Mouse (Mus musculus) MEL (cell line): Measurements from ENCODE around the gene Itgam.

Experiments
- CTCF ChIP-seq, 3 experiments: IDR thresholded peaks in 2 of 3; conservative IDR thresholded peaks in 1 of 3; 2 replicates each; pipeline ENCODE4 v1.5.1; 2011 to 2012; ENCODE audit warnings: low read length in 3 of 3, low read depth in 2 of 3, mild to moderate bottlenecking in 2 of 3, improper control_type of control experiment in 1 of 3, inconsistent platforms in 1 of 3, mixed read lengths in 1 of 3, moderate library complexity in 1 of 3; ENCODE audit not compliant: control insufficient read depth in 1 of 3, insufficient read depth in 1 of 3, poor library complexity in 1 of 3, severe bottlenecking in 1 of 3
- E2F4 ChIP-seq: IDR thresholded peaks from 2 replicates; pipeline ENCODE4 v1.6.1; 2011; ENCODE audit warnings: low read depth, low read length, improper control_type of control experiment, borderline replicate concordance
- EP300 ChIP-seq, 2 experiments: IDR thresholded peaks; 2 replicates each; pipeline ENCODE4 v1.6.1; 2011; ENCODE audit warnings: improper control_type of control experiment in 2 of 2, low read length in 2 of 2, low read depth in 1 of 2, mild to moderate bottlenecking in 1 of 2
- GABPA ChIP-seq: IDR thresholded peaks from 2 replicates; pipeline ENCODE4 v1.6.1; 2012; ENCODE audit warnings: low read depth, mild to moderate bottlenecking, inconsistent platforms, low read length, improper control_type of control experiment, moderate library complexity
- GATA1 ChIP-seq: IDR thresholded peaks from 2 replicates; pipeline ENCODE4 v1.6.1; 2011; ENCODE audit warnings: low read depth, low read length, improper control_type of control experiment
- JUND ChIP-seq: IDR thresholded peaks from 2 replicates; pipeline ENCODE4 v1.6.1; 2011; ENCODE audit warnings: low read depth, mild to moderate bottlenecking, improper control_type of control experiment, low read length
- MAZ ChIP-seq: IDR thresholded peaks from 2 replicates; pipeline ENCODE4 v1.6.1; 2012; ENCODE audit warnings: low read depth, mild to moderate bottlenecking, inconsistent platforms, low read length, improper control_type of control experiment
- NELFE ChIP-seq: IDR thresholded peaks from 2 replicates; pipeline ENCODE4 v1.6.1; 2011; ENCODE audit warnings: low read depth, low read length, improper control_type of control experiment
- POLR2A ChIP-seq, 2 experiments: IDR thresholded peaks; 2 replicates each; pipeline ENCODE4 v1.6.1; 2011 to 2012; ENCODE audit warnings: low read length in 2 of 2, mild to moderate bottlenecking in 2 of 2, control low read depth in 1 of 2, improper control_type of control experiment in 1 of 2, low read depth in 1 of 2, moderate library complexity in 1 of 2; ENCODE audit not compliant: control insufficient read depth in 1 of 2, insufficient read depth in 1 of 2, poor library complexity in 1 of 2
- POLR2AphosphoS5 ChIP-seq: IDR thresholded peaks from 2 replicates; pipeline ENCODE4 v1.6.1; 2012; ENCODE audit warnings: low read depth, borderline replicate concordance, mild to moderate bottlenecking, inconsistent platforms, low read length, moderate library complexity, mixed read lengths
- TAL1 ChIP-seq: IDR thresholded peaks from 2 replicates; pipeline ENCODE4 v1.6.1; 2012; ENCODE audit warnings: mild to moderate bottlenecking, inconsistent platforms, low read length, moderate library complexity, mixed read lengths
- TBP ChIP-seq: IDR thresholded peaks from 2 replicates; pipeline ENCODE4 v1.8.0; 2011; ENCODE audit warnings: low read depth, low read length, improper control_type of control experiment
- ZC3H11A ChIP-seq: IDR thresholded peaks from 2 replicates; pipeline ENCODE4 v1.6.1; 2012; ENCODE audit warnings: low read depth, mild to moderate bottlenecking, inconsistent platforms, low read length, improper control_type of control experiment
- ZNF384 ChIP-seq: IDR thresholded peaks from 2 replicates; pipeline ENCODE4 v1.6.1; 2012; ENCODE audit warnings: low read depth, mild to moderate bottlenecking, inconsistent platforms, low read length, improper control_type of control experiment

DNA sequence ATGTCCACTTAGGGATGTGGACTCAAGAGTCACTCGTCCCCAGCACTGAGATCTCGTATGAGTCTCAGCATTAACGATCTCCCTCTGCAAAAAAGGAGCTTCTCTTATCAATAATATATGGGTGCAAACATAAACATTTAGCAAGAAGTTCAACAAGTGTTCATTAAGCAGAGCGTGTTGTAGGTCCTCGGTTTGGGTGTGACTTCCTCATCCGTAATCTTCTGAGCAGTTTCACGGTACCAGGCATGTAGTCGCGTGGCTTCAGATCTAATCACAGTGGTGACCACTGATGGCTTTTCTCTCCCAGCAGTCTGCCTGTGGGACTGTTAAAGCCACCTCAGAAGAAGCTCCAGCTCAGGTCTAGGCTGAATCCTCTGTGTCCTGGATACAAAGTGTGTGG, 38.1 kb upstream of the Itgam start:
- TF ChIP-seq ZC3H11A = no peak
- no peak for TF ChIP-seq NELFE
- TF ChIP-seq POLR2A (IDR thresholded peaks at IDR 0.05; ENCODE audit: control insufficient read depth in 1 of 2, insufficient read depth in 1 of 2, low read depth in 1 of 2, low read length in 2 of 2, poor library complexity in 1 of 2) = no peak
- TF ChIP-seq CTCF (IDR thresholded peaks at IDR 0.05 in 2 of 3, conservative IDR thresholded peaks at IDR 0.05 in 1 of 3; ENCODE audit: control insufficient read depth in 1 of 3, insufficient read depth in 1 of 3, low read depth in 2 of 3, low read length in 3 of 3, poor library complexity in 1 of 3, severe bottlenecking in 1 of 3) = no peak
- no peak for TF ChIP-seq ZNF384
- no peak for TF ChIP-seq TBP
- TF ChIP-seq EP300 (IDR thresholded peaks at IDR 0.05; ENCODE audit: low read depth in 1 of 2, low read length in 2 of 2) = no peak
- TF ChIP-seq JUND = no peak
- no peak for TF ChIP-seq POLR2AphosphoS5
- TF ChIP-seq GATA1 = no peak
- TF ChIP-seq GABPA = no peak
- no peak for TF ChIP-seq TAL1
- TF ChIP-seq MAZ = no peak
- no peak for TF ChIP-seq E2F4
